Mouse (Mus musculus): ENCODE measurements around the gene Fat2.

- TF ChIP-seq POLR2A (IDR thresholded peaks at IDR 0.05; ENCODE audit: borderline replicate concordance, control insufficient read depth, low read depth, low read length) (no peak), CTCF (IDR thresholded peaks at IDR 0.05; ENCODE audit: control insufficient read depth, insufficient read depth, low read length) (no peak)
These were observed 28.9 kb upstream of the Fat2 start for GRCm38 (mm10) chr11:55365242-55365641.
